Mouse (Mus musculus) MN1 (cell line): ENCODE data around the gene Itgam.

Source experiments
- DNase-seq: peaks from one replicate; pipeline ENCODE4 v3.0.0-alpha.2; 2016; ENCODE audit warnings: low spot score

Itgam gene

DNA sequence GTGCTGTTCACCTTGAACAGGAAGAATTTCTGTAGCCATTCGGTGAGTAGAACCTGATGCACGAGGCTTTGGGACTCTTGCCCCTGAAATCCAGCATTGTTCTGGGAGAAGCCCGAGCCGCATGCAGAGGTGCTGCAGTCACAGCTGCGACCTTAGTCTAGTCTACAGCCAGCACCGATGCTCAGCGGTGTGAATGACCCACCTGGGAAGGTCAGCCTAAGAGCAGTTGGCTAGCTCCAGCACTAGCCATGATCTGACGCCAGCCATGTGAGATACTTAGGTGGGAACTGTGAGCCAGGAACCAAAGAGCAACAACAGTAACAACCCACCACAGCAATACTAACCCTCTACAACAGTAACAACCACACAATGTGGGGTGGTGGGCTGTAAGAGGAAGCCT is 4.6 kb upstream of the Itgam start:
- DNase-seq = no peak

DNA sequence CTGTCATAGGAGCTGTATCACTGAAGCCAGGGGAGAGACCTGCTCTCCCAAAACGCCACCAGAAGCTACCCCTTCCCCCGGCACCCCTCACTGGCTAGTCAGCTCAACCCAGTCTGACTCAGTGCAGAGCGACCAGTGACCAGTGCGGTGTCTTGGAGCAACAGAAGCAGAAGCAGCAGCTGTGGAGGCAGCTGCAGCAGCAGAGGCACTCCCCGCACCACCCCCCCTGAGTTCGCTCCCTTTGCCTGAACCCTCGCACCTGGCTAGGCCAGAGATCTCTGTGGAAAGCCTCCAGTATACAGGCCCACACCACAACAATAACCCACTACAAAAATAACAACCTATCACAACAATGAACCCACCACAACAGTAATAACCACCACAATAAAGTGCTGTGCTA is 3.9 kb upstream of the Itgam start:
- no peak for DNase-seq

DNA sequence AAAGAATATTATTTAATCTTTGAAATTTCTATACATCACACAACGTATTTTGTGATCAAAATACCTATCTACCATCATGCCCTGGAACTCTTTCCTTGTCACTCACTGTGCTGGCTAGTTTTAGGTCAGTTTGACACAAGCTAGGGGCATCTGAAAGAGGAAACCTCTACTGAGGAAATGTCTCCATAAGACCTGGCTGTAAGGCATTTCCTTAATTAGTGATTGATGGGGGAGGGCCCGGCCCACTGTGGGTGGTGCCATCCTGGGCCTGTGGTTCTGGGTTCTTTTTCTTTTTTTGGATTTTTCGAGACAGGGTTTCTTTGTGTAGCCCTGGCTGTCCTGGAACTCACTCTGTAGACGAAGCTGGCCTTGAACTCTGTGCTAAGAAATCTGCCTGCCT is 3.3 kb upstream of the Itgam start:
- no peak for DNase-seq

DNA sequence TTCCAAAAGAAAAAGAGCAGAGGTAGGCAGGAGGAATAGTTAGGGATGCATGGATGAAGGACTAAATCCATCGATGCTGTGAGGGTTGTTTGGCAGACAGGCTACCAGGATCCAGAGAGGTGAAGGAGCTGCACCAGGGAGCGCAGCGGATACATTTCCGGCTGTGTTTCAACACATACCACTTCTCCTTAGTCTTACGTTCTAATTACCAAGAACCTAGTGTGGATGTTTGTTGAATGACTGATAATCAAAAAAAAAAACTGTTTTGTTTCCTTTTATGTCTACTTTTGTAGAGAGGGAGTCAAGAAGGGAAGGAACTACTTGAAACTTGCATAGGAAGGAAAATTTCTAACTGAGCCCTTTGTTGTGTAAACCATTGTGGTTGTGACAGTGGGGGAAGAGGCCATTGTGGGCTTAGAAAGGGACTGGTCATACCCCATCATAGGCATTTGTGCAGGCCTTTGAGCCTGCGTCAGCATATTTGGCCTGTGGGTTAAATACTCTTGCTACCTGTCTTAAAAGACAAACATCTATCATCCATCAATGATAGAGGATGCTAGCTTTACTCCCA is 856 bp downstream of the Itgam start:
- DNase-seq = no peak

DNA sequence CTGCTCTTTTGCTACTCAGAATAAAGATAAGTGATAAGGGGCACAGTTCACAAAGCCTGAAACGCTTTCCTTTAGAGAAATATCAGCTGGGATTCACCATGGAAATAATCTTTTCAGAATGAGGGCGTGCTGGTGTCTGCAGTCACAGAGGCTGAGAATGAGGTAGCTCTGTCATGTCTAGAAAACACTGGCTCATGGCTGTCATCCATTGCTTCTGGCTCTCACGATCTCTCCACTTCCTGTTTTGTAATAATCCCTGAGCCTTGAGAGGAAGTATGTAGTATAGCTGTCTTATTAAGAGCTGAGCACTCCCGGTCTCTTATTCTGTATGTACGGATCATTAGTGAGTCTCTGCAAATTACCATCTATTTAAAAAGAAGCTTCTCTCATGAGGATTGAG is 3.1 kb downstream of the Itgam start:
- DNase-seq = no peak

DNA sequence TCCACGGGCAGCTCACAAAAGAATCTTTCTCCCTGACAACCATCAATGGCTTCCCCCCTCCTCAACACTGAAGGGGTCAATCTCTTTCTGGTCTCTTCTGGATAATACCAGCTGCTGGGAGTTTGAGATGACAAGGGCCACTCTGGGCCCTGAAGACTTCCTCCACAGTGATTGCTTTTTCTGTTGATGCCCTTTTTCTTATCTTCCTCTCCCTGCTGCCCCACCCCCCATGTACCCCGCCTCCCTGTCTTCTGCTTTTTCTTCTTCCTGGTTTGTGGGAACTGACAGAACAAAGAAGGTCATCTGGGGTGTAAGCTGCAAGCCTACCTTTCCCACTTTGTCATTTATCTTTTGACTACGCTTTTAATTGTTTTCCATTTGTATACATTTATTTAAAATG is 5.4 kb downstream of the Itgam start:
- DNase-seq = no peak

DNA sequence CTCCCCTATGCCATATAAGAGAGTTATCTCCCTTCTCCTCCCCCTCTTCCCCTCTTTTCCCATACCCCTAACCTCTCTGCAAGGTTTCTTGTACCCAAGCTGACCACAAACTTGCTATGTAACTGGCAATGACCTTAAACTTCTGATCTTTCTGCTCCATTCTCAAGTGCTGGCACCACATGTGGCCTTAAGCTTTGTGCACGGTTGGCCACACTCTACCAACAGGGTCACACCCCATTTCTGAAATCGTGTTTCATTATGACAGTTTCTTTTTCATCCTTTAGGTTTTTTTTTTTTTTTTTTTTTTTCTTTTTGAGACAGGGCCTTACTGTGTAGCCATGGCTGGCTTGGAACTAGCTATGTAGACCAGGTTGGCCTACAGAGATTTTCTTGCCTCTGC is 7.4 kb downstream of the Itgam start:
- no peak for DNase-seq

DNA sequence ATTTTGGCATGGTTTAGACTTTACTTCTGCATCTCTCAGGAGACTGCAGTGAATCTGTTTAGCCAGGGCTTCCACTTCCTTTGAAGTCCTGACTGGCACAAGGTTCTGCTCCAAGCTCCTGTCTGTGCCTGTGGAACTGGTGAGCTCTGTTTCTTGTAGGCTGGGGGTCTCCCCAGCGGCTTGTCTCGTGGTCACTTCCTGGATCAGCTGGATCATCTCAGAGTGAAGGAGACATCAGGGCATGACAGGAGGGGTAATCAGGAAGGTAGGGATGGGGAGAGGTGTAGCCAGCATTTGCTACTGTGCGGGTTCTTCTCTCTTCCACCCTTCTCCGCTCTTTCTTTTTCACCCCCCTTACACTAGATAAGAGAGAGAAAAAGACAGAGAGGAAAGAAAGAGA is 9.4 kb downstream of the Itgam start:
- DNase-seq = no peak

DNA sequence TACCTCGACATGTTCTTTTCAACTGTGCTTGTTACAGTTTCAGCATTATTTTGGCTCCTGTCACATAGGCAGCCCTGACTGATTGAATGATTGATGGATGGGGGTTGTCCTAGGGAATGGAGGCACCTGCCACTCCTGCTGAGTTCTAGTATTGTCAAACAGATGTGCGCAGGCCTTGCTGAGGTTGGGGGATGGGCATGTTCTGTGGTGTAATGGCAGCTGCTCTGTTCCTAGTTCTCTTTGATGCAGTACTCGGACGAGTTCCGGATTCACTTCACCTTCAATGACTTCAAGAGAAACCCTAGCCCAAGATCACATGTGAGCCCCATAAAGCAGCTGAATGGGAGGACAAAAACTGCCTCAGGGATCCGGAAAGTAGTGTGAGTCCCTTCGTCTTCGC is 17.6 kb downstream of the Itgam start:
- DNase-seq = no peak

DNA sequence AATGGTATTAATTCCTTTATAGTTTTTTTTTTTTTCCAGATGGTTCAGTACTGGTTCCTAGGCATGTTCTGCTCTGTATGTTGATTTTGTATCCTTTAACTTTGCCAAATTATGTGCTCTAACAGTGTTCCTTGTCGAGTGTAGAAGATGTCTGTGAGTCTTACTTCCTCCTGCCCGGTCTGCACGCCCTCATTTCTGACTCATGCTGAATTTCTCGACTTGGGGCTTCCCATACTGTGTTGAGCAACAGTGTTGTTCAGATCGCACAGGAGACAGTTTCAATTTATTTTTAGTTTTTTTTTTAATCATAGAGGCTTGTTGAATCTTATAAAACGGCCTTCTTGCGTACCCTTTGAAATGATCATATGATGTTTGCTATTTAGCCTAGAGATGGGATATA is 26.7 kb downstream of the Itgam start:
- DNase-seq = no peak

DNA sequence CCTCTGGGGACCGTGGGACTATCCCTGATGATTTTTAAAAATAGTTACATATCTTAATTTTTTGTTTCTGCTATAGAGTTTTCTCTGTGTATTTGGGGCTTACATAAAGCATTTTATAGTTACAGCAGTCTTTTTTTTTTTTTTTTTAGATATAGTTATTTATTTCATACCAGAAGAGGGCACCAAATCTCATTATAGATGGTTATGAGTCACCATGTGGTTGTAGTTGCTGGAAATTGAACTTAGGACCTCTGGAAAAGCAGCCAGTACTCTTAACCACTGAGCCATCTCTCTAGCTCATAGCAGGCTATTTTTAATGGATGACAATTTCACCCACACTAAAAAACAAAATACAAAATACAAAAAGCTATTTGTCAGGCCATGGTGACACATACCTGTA is 35.7 kb downstream of the Itgam start:
- DNase-seq = no peak

DNA sequence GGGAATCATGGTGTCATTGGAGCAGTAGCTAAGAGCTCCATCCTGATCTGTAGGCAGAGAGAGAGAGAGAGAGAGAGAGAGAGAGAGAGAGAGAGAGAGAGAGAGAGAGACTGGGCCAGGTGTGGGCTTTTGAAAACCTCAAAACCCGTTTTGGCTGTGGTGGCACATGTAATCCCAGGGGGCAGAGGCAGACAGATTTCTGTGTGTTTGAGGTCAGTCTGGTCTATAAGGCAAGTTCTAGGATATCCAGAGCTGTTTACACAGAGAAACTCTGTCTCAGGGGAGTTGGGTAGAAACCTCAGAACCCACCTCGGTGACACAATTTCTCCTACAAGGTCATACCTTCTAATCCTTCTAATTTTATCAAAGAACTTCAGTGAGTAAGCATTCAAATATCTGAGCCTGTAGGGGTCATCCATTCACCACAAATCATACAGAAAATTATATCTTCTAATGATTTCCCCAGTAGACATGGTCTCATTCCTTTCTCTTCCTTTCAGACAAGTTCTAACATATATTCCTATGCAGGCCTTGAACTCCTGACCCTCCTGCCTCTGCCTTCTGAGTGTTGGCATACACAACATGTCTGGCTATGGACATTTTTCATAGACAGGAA is 38.4 kb downstream of the Itgam start:
- no peak for DNase-seq

DNA sequence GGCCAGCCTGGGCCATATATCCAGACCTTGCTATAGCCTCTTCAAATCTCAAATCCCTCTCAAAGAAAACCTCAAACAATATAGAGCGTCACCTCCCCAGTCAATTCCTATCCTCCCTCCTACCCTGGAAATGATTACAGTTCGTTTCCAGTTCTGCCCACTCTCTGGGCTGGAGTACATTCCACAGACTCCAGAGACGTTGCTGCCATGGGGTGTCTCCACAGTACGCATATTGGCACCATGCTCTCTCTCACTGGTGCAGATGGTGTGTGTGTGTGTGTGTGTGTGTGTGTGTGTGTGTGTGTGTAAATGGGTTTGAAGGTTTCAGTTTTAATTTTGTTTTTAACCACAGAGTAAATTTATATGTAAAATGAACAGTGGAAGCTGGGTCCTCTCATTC is 42.8 kb downstream of the Itgam start:
- no peak for DNase-seq

DNA sequence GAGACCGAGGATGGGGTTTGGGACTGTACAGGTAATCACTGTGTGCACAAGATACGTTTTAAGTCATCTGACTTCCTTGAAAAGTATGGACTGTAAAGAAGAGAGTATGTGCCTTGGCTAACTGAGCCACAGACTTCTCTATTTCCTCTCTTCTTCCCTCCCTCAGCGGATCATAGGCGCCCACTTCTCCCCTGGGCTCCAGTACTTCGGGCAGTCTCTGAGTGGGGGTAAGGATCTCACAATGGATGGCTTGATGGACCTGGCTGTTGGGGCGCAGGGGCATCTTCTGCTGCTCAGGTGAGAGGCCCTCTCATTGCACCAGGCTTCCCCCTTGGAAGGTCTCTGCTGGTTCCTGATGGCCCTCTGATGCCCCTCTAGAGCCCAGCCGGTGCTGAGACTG is 45.0 kb downstream of the Itgam start:
- DNase-seq = no peak

DNA sequence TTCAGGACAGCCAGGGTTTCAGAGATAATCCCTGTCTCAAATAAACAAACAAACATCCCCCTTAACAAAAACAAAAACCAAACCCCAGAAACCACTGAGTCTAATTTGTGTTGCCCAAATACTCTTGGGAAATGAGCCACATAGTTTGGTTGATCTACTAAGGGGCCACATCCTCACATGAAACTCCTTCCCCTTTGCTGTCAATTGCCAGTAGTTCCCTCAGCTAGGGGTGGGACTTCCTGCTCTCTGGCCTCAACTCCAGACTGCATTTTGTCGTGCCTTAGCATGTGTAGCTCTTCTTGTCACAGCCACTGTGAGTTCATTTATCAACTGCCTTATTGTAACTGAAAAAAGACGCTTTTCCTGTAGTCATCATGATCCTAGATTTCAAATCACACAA is 47.9 kb downstream of the Itgam start:
- no peak for DNase-seq

DNA sequence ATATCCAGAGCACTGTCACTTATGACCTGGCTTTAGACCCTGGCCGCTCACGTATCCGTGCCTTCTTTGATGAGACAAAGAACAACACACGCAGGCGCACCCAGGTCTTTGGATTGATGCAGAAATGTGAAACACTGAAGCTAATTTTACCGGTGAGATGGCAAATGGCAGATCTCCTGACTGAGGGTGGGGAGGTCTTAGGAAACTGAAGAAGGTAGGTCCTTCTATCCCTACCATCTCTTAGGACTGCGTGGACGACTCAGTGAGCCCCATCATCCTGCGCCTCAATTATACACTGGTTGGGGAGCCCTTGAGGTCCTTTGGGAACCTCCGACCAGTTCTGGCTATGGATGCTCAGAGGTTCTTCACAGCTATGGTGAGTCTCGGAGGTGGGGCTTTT is 49.7 kb downstream of the Itgam start:
- no peak for DNase-seq

DNA sequence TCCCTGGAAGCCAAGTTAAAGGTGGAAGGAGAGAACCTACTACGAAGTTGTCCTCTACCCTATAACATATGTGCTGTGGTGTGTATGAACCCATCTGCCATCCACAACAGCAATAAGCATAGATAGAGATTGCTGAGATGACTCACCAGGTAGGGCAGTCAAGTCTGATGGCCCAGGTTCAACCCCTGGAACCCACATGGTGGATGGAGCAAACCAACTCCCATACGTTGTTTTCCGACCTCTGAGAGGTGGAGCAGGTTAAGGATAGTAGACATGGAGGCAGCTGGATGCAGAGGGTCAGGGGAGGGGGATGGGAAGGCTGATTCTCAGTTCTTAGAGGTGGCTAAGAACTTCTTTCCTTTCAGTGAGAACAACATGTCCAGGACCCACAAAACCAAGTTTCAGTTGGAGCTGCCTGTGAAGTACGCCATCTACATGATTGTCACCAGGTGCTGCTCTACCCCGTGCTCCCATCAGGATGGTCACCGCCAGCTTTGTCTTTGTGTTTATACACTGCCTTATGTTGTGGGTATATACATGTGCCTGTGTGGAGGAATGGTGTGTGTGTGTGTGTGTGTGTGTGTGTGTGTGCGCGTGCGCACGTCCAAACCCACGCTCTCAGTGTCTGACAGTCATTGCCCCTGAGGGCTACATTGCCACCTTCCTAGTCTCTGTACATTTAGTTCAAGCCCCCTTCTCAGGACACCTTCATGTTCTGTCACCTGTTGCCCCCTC is 52.1 kb downstream of the Itgam start:
- no peak for DNase-seq

DNA sequence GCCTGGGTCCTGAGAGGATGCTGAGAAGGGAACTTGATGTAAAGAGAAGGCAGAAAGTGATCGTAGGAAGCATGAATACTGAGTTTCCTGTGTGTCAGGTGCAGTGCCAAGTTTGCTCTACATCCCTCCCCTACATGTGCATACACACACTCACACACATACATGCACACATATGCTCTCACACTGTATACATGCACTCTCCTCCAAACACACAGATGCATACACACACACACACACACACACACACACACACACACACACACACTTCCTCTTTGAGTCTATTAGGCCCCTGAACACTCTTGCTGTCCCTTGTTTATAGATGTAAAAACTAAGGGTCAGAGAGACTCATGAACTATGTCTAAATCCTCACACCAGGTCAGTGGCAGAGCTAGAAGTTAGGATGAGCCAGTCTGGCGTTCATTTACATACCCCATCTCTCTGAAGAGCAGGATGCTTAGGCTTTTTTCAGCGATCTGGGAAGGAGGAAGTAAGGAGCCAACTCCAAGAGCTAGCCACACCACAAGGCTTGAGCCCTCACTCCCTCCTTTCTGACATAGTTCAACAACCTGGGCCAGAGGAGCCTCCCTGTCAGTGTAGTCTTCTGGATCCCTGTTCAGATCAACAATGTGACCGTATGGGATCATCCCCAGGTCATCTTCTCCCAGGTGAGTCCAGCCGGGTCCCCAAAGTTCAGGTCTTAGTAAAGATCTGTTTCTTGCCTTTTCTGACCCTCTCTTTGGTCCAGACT is 52.9 kb downstream of the Itgam start:
- DNase-seq = no peak

DNA sequence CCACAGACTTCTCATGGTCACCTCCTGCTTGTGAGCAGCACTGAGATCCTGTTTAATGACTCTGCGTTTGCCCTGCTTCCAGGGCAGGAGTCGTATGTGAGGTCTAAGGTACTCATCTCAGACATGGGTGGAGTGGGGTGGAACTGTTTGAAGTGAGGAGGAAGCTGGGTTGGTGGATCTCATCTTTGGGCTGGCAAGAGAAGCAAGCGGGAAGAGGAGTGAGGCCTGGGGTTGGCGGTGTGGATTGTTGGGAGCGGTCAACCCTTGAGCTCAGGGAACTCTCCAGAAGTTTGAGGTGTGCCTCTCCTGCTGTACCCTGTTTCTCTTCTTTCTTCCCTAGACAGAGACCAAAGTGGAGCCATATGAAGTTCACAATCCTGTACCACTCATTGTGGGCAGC is 54.0 kb downstream of the Itgam start:
- no peak for DNase-seq

DNA sequence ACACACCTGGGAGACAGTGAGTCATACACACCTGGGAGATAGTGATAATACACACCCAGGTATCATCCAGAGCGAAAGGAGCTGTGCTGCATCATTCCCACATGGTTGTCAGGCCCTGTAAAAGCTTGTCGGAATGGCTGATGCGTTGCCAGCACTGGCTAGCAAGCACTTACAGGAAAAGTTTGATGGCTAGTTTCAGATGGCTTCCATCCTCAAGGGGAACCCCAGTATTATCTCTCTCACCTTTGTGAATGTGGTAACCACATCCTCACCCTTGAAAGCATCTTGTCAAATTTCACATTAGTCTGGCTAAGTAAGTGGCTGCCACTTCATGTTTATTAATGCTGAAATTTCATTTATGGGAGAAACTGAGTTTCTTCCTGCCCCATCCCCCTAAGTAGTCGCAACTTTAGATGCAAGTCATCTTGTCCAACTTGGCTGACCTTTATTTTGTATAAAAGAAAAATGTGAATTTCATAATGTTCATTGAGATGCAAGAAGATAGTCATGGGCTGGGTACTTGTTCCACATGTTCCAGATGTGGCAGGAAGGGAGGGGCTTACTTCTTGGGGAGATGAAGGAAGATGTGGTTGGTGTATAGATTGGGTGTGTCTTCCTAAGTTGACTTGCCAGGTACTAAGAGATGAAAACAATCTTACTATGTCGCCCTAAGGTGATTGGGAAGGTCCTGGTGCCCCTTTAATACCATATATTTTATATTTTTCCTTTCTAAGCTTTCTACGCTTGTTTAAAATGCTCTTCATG is 57.5 kb downstream of the Itgam start:
- no peak for DNase-seq

DNA sequence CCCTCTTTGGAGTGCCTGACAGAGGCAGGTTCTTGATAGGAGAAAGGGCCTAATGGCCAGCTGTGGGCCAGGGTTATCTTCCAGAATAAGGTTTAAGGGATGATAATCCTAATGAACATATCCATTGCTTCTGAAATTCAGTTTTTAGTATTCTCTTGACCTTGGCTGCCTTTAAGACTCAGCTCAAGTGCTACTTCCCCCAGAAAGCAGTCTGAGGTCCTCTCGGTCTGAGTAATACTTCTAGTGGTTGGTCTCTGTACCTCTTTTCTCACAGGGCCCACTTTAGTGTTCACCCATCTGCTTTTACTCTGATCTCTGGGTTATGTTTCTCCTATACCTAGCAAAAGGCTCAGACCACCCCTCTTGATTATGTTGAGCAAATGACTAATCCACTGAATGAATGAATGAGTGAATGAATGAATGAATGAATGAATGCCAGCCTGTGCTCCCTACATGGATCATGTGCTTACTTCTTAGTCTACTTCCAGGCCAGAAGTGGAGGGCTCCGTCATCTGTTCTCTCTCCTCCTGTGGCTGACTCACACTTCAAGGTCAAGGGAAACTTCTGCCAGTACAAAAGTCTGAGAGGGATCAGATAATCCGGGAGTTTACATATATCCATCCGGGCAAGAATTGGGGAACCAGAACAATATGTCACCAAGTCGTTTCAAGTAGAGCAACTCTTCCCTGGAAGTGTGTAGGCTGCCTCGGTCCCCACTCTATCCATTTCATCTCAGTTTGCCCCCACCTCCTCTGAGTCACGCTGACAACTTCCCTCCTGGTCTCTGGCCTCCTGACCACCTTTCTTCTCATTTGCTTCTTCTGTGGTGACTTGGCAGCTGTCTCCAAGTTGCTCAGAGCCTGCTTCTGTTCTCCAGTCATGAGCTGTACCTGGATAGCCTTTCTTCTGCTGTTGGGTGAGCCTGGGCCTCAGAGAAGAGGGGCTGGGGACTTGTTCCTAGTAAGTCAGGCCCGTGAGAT is 66.6 kb downstream of the Itgam start, which contains the start of gene Itgax:
TSS of gene Itgax (plus strand) at position 807 of the 980 bp plus-strand sequence.
- DNase-seq = no peak
